Mouse (Mus musculus): ENCODE data around the gene Ttc38. TPM values are rescaled to one million over a fixed set of nuclear protein-coding genes. Genes with fewer than 3 reads are reported as not detected.
"Not testable (repeated sequence)": the region's sequence is repeated elsewhere in the genome, so short reads cannot be mapped to it uniquely, and the experiment has no call there.

Ttc38 gene
- polyA plus RNA-seq, 1 experiment from 2014 or later: 3.0 TPM

- Histone ChIP-seq H3K4me1 (replicated peaks) (peaks cover 17% of the 10 kb centered on the region), H3K9me3 (no peaks in the 10 kb centered on the region), H3K27ac (no peak overlapping the region), H3K27me3 (ENCODE audit: insufficient read depth, poor library complexity, severe bottlenecking) (peaks cover 4% of the 10 kb centered on the region; the same call in 1 of the 2 replicates), H3K4me3 (no peak overlapping the region), H3K36me3 (no peaks in the 10 kb centered on the region)
- WGBS: 74% methylated on average over 5 of the region's 5 CpGs
- DNase-seq (ENCODE audit: low spot score): no peak
These were observed 2.6 kb upstream of the Ttc38 start for GRCm38 (mm10) chr15:85829470-85829869.

- peak overlapping the region; percentile 81 for H3K27ac ChIP-seq
- peaks cover 17% of the 10 kb centered on the region for H3K4me1 ChIP-seq (replicated peaks)
- H3K4me3 ChIP-seq: peak overlapping the region; percentile 64
- H3K27me3 ChIP-seq (ENCODE audit: insufficient read depth, poor library complexity, severe bottlenecking): peaks cover 4% of the 10 kb centered on the region; the same call in 1 of the 2 replicates
- WGBS: 53% methylated on average over 8 of the region's 8 CpGs
- DNase-seq (ENCODE audit: low spot score): no peak
- peaks cover 5% of the 10 kb centered on the region; the same call in 1 of the 2 replicates for H3K9me3 ChIP-seq
- no peaks in the 10 kb centered on the region for H3K36me3 ChIP-seq
These were observed 493 bp downstream of the Ttc38 start for GRCm38 (mm10) chr15:85832599-85832998.

DNA sequence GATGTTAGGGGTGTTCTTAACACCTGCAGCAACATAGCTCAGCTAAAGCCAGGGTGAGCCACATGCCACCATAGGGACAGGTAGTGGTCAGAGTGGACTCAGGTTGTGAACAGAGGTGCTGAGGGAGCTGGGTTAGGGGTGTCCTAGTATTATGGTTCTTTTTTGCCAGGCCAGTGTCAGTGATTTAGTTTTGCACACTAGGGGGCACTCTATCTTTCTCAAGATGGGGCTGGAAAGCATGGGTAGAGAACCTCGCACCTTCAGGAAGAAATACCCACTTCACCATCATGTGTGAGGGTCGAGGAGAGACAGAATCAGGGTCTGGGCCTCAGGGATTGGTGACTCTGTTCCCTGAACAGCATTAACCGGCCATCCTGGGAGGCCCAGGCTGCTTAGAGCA lies 3.2 kb downstream of the Ttc38 start:
- Histone ChIP-seq H3K27ac (no peak overlapping the region), H3K9me3 (peaks cover 5% of the 10 kb centered on the region; the same call in 1 of the 2 replicates), H3K36me3 (no peaks in the 10 kb centered on the region), H3K4me1 (replicated peaks) (peaks cover 17% of the 10 kb centered on the region), H3K4me3 (no peak overlapping the region), H3K27me3 (ENCODE audit: insufficient read depth, poor library complexity, severe bottlenecking) (peaks cover 2% of the 10 kb centered on the region; the same call in 1 of the 2 replicates)
- 68% methylated on average over 3 of the region's 3 CpGs for WGBS
- no peak for DNase-seq (ENCODE audit: low spot score)

- H3K9me3 ChIP-seq: peaks cover 5% of the 10 kb centered on the region; the same call in 1 of the 2 replicates
- no peak for DNase-seq (ENCODE audit: low spot score)
- no peak overlapping the region for H3K4me3 ChIP-seq
- H3K27me3 ChIP-seq (ENCODE audit: insufficient read depth, poor library complexity, severe bottlenecking): no peaks in the 10 kb centered on the region
- H3K27ac ChIP-seq: no peak overlapping the region
- peaks cover 18% of the 10 kb centered on the region for H3K4me1 ChIP-seq (replicated peaks)
- WGBS: 90% methylated on average over 5 of the region's 5 CpGs
- H3K36me3 ChIP-seq: no peaks in the 10 kb centered on the region
These were observed 4.8 kb downstream of the Ttc38 start for GRCm38 (mm10) chr15:85836887-85837286.

- Histone ChIP-seq H3K4me3 (no peak overlapping the region), H3K4me1 (replicated peaks) (peaks cover 7% of the 10 kb centered on the region), H3K27me3 (ENCODE audit: insufficient read depth, poor library complexity, severe bottlenecking) (no peaks in the 10 kb centered on the region), H3K9me3 (peaks cover 1% of the 10 kb centered on the region; the same call in 1 of the 2 replicates), H3K36me3 (no peaks in the 10 kb centered on the region), H3K27ac (no peak overlapping the region)
- WGBS: 28% methylated on average over 6 of the region's 6 CpGs
- DNase-seq (ENCODE audit: low spot score): peak; percentile 55
These were observed 8.9 kb downstream of the Ttc38 start for GRCm38 (mm10) chr15:85840983-85841382.

- H3K4me3 ChIP-seq: no peak overlapping the region
- WGBS: 87% methylated on average over 5 of the region's 5 CpGs
- H3K27ac ChIP-seq: no peak overlapping the region
- H3K36me3 ChIP-seq: no peaks in the 10 kb centered on the region
- peaks cover 7% of the 10 kb centered on the region for H3K4me1 ChIP-seq (replicated peaks)
- DNase-seq (ENCODE audit: low spot score): no peak
- H3K9me3 ChIP-seq: no peaks in the 10 kb centered on the region
- no peaks in the 10 kb centered on the region for H3K27me3 ChIP-seq (ENCODE audit: insufficient read depth, poor library complexity, severe bottlenecking)
These were observed 9.8 kb downstream of the Ttc38 start for GRCm38 (mm10) chr15:85841796-85842360.

DNA sequence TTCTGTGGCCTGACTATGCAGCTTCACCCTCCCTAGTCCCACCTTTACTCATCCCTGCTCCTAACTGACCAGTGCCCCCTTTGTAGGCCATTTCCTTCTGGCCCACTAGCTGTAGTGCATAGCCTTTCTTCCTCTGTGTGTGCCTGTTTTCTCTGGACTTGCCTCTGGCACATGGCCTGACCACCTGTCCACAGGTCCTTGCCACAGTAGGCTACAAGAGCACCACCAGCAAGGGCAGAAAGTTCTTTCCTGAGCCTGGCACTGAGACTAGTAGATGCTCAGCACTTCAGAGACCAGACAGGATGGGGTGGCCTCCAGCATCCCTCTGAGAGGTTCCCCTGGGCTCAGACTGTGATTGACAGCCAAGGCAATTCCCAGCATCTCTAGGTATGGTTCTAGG lies 13.0 kb downstream of the Ttc38 start:
- no peaks in the 10 kb centered on the region for H3K36me3 ChIP-seq
- no peak overlapping the region for H3K4me3 ChIP-seq
- DNase-seq (ENCODE audit: low spot score): no peak
- H3K27ac ChIP-seq: no peak overlapping the region
- H3K4me1 ChIP-seq (replicated peaks): peaks cover 7% of the 10 kb centered on the region
- H3K27me3 ChIP-seq (ENCODE audit: insufficient read depth, poor library complexity, severe bottlenecking): no peaks in the 10 kb centered on the region
- H3K9me3 ChIP-seq: no peaks in the 10 kb centered on the region

DNA sequence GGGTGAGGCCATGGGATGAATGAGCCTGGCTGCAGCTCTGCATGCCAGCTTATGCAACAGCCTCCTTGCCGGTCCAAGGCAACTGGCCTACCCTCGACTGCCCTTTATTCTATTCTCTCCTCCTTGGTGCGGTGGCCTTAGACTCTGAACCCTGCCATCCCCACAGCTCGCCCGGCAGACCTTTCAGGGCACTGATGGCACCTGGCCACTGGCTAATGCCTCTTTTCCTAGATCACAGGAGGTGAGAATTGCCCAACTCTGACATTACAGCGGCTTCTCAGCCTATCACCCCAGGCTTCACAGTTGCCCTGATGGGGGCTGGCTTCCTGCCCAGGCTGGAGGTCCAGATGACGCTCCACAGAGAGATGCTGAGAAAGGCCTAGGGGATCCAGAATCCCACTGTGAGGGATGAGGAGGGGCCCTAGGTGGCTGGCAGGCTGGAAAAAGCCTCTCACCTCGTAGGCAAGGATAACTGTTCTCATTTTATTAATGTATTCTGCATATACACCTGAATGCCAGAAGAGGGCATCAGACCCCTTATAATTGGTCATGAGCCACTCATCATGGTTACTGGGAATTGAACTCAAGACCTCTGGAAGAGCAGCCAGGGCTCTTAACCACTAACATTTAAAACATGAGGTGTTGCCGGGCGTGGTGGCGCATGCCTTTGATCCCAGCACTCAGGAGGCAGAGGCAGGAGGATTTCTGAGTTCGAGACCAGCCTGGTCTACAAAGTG lies 19.7 kb downstream of the Ttc38 start:
- Histone ChIP-seq H3K36me3 (no peaks in the 10 kb centered on the region), H3K27ac (no peak overlapping the region), H3K4me3 (no peak overlapping the region), H3K27me3 (ENCODE audit: insufficient read depth, poor library complexity, severe bottlenecking) (no peaks in the 10 kb centered on the region), H3K4me1 (replicated peaks) (no peaks in the 10 kb centered on the region), H3K9me3 (no peaks in the 10 kb centered on the region)
- DNase-seq (ENCODE audit: low spot score): no peak
- 82% methylated on average over 12 of the region's 12 CpGs for WGBS

- Histone ChIP-seq H3K4me1 (replicated peaks) (peaks cover 25% of the 10 kb centered on the region), H3K27ac (peak overlapping the region; percentile 93), H3K4me3 (peak overlapping the region; percentile 92), H3K9me3 (no peaks in the 10 kb centered on the region), H3K36me3 (peaks cover 23% of the 10 kb centered on the region), H3K27me3 (ENCODE audit: insufficient read depth, poor library complexity, severe bottlenecking) (no peaks in the 10 kb centered on the region)
- 15% methylated on average over 15 of the region's 15 CpGs for WGBS
- DNase-seq (ENCODE audit: low spot score): no peak
These were observed 26.9 kb downstream of the Ttc38 start for GRCm38 (mm10) chr15:85858980-85859489.

GRCm38 (mm10) chr15:85859490-85860031 lies 27.5 kb downstream of the Ttc38 start, which contains the start of gene Gtse1:
TSS of gene Gtse1 (plus strand) at chr15:85859745.
- Histone ChIP-seq H3K36me3 (peaks cover 29% of the 10 kb centered on the region), H3K27ac (peak within 1 kb of the TSS; percentile 93), H3K4me1 (replicated peaks) (peaks cover 25% of the 10 kb centered on the region), H3K9me3 (no peaks in the 10 kb centered on the region), H3K4me3 (peak within 1 kb of the TSS; percentile 92), H3K27me3 (ENCODE audit: insufficient read depth, poor library complexity, severe bottlenecking) (no peaks in the 10 kb centered on the region)
- WGBS: under 1% methylated on average over 42 of the region's 42 CpGs
- peak; percentile 95 for DNase-seq (ENCODE audit: low spot score)

DNA sequence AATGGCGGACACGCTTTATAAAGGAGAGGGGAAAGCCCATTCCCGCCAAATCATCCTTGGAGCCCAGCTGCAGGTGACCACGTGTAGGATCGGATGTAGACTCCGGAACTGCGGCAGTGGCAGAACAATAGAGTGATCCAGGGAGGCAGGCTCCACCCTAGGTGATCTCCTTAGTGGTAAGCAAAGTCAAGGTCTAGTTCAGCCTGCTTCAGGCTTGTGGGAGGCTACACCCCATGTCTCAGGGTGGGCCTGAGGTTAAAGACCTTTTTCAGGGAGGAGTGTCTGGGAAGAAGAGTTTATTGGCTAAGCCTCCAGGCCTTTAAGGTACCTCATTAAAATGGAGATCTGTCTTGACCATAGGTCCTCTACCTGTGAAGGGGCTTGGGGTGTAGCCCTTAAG lies 33.8 kb downstream of the Ttc38 start:
- peaks cover 92% of the 10 kb centered on the region for H3K36me3 ChIP-seq
- not testable (repeated sequence) for H3K27me3 ChIP-seq (ENCODE audit: insufficient read depth, poor library complexity, severe bottlenecking)
- 92% methylated on average over 7 of the region's 7 CpGs for WGBS

DNA sequence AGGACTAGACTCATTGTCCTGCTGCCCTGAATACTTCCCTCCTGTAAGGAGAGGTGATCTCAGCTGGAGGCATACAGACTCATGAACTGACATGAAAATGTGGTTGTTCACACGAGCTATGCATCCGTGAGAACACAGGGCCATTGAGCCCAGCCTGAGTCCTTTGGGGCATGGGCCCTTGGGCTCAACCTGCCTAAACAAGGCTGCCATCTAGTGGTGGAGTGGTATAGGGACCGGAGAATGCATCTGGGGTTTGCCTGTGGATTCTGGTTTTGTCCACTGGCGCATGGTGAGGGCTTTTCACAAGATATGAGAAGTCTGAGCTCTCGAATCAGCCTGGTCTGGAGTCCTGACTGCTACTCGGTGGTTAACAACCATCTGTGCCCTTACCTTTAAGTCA lies 35.6 kb downstream of the Ttc38 start:
- Histone ChIP-seq H3K27ac (no peak overlapping the region), H3K36me3 (peaks cover 100% of the 10 kb centered on the region), H3K4me1 (replicated peaks) (no peaks in the 10 kb centered on the region), H3K27me3 (ENCODE audit: insufficient read depth, poor library complexity, severe bottlenecking) (no peaks in the 10 kb centered on the region), H3K9me3 (no peaks in the 10 kb centered on the region), H3K4me3 (no peak overlapping the region)
- DNase-seq (ENCODE audit: low spot score): peak; percentile 62
- WGBS: 65% methylated on average over 6 of the region's 6 CpGs

More for the DNA sequence above, 33.8 kb downstream of the Ttc38 start:
- H3K4me1 ChIP-seq (replicated peaks); H3K9me3 ChIP-seq; H3K27ac ChIP-seq; H3K4me3 ChIP-seq; DNase-seq (ENCODE audit: low spot score): not testable (repeated sequence)

GRCm38 (mm10) chr15:85877336-85877735 lies 45.2 kb downstream of the Ttc38 start:
- no peak for DNase-seq (ENCODE audit: low spot score)
- Histone ChIP-seq H3K36me3 (peaks cover 55% of the 10 kb centered on the region), H3K4me3 (no peak overlapping the region), H3K27ac (no peak overlapping the region), H3K4me1 (replicated peaks) (peaks cover 27% of the 10 kb centered on the region), H3K27me3 (ENCODE audit: insufficient read depth, poor library complexity, severe bottlenecking) (no peaks in the 10 kb centered on the region), H3K9me3 (no peaks in the 10 kb centered on the region)
- 94% methylated on average over 7 of the region's 7 CpGs for WGBS
